Mouse (Mus musculus) gastrocnemius, postnatal 36 days (tissue): Measurements from ENCODE around the gene H2afy. TPM values are rescaled to one million over a fixed set of nuclear protein-coding genes. Genes with fewer than 3 reads are reported as not detected.

Experiments
- DNase-seq, 2 experiments: peaks; one replicate each; pipeline ENCODE4 v3.0.0; 2022
- intact Hi-C: fragments of 180-260 bp; cut with DNase I; formaldehyde crosslinking; loops from one replicate; pipeline ENCODE4 v1.15.1; 2025
- long read RNA-seq, 2 experiments: library from polyadenylated mRNA; stranded (forward); transcript quantifications; one replicate each; pipeline ENCODE4 v2.0.0; 2021
- total RNA-seq, 2 experiments: library from RNA; stranded (reverse); gene quantifications; 2 replicates each; pipeline ENCODE4 v1.2.3; 2021

The H2afy gene
- total RNA-seq: 10 to 100 TPM; 57.5 to 69.3 TPM
- long read RNA-seq, experiment 1, transcript H2afy-202 (9 exons, 1,933 nt): major isoform, 21 of 55 reads
- long read RNA-seq, experiment 1, partial matches to known transcripts: 4 of 55 reads
- long read RNA-seq, experiment 1, other reads (novel, unspliced or antisense): 30 of 55 reads
- long read RNA-seq, experiment 2, transcript H2afy-202 (9 exons, 1,933 nt): major isoform, 41 of 88 reads
- long read RNA-seq, experiment 2, partial matches to known transcripts: 4 of 88 reads
- long read RNA-seq, experiment 2, other reads (novel, unspliced or antisense): 43 of 88 reads

GRCm38 (mm10) chr13:56136200-56136599, at the start of gene H2afy:
Gene H2afy, minus strand, starts transcription at chr13:56136361.
- no peak for DNase-seq
- intact Hi-C loops: no loop called here

GRCm38 (mm10) chr13:56183687-56184086, 47.5 kb upstream of the H2afy start:
- no peak for DNase-seq
- intact Hi-C loops: no loop called here

DNA sequence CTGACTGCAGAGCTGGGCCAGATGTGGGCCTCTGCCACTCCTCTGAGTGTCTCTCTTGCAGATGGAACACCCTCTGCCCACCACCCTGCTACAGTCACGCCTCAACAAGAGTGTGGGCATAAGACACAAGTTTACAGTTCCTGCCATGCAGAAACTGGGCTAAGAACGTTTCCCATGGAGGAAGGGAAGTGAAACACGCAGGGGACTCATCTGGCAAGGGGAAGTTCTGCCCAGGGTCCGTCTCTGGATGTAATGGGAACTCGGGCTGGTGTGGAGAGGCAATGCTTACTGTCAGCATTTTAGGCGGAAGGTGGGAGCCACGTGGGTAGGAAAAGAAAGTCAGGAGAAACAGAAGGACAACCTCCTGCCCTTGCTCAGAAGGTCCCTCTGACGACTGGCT, 45.3 kb upstream of the H2afy start:
- intact Hi-C loops: no loop called here
- DNase-seq: no peak

- no peak for DNase-seq
These were observed 42.4 kb upstream of the H2afy start, which contains the start of gene Tifab for GRCm38 (mm10) chr13:56178416-56179035. Gene Tifab, minus strand, starts transcription at chr13:56178885.

DNA sequence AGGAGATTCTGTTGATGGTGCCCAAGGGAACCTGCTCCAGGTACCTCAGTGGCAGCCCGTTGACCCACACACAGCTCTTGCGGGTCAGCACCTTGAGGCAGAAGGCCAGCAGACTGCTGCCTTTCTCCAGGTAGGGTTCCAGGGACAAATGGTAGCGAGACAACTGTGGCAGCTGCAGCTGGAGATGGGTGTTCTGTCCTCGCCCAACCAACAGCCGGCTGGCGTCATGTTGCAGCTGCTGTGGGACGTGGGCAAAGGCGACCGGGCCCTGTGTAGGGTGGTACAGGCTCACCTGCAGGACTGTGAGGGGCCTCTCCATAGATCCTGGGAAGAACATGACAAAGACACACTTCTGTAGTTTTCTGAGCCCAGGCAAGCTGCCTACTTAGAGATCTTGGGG, 40.1 kb upstream of the H2afy start:
- DNase-seq: no peak
- intact Hi-C loops: no loop called here

More at GRCm38 (mm10) chr13:56178416-56179035, 42.4 kb upstream of the H2afy start, which contains the start of gene Tifab:
- intact Hi-C loops: no loop called here

GRCm38 (mm10) chr13:56175848-56176247, 39.7 kb upstream of the H2afy start:
- intact Hi-C loops: no loop called here

GRCm38 (mm10) chr13:56172901-56173545, 36.9 kb upstream of the H2afy start:
- intact Hi-C loops: no loop called here
- no peak for DNase-seq

More at GRCm38 (mm10) chr13:56175848-56176247, 39.7 kb upstream of the H2afy start:
- DNase-seq: no peak

DNA sequence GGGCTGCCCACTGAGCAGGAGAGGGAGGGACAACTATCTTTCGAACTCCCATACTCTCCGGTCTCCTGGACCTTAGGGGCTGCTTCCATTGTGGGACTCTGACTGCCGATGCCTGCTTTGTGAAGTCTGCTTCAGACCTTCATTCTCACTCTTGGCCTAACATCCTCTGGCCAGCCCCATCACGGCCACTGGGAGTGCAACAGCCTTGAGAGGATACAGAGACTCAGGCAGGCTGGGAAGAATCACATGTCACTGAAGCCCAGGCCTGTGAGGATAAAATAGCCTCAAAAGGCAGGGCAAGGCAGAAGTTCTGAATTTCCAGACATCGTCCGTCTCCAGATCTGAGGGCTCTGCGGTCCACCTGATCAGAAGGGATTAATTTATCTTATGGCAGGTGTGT, 35.9 kb upstream of the H2afy start:
- intact Hi-C loops: no loop called here
- no peak for DNase-seq

- intact Hi-C loops: loop anchor here (1.0 kb wide), 1 partner anchor 23 kb away; no protein-coding TSS in a partner anchor
- DNase-seq: no peak
These were observed 32.2 kb upstream of the H2afy start for GRCm38 (mm10) chr13:56168403-56168781.

- DNase-seq: no peak
- intact Hi-C loops: loop anchor here (1.0 kb wide), 1 partner anchor 22 kb away; no protein-coding TSS in a partner anchor
These were observed 31.6 kb upstream of the H2afy start for GRCm38 (mm10) chr13:56167446-56168402.

DNA sequence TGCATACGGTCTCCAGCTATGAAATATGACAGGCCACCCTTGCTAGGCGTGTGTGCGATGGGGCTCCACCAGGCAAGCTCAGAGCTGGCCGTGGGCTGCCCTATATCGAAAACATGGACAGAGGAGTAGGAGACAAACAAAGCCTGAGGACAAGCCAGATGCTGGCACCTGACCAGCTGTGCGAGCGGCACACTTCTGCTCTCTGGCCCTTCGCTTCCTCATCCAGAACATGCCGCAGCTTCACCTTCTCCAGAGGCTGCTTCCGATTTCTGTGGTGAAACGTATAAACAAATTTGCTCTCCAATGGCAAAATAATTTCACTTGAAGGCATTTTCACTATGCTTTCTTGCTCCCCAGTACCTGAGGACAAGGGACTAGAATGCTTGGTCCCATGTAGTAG, 29.4 kb upstream of the H2afy start:
- no peak for DNase-seq

DNA sequence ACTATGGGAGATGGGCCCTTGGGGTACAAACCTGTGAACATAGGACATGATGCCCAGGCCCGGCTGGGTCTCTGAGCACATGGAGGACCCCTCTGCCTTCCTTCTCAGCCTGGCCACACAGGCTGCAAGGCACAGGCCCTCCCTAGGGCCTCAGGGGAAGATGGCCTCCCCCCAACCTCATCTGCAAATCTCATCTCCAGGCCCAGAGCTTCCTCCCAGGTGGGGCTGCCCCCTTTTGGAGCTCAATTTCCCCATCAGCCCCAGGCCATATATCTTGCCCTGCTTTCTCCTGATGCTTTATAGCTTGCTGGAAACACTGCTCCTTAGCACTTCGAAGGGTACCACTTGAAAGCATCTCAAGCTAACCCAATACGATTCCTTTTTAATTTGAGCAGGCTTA, 28.2 kb upstream of the H2afy start:
- intact Hi-C loops: no loop called here
- no peak for DNase-seq

More for the DNA sequence above, 29.4 kb upstream of the H2afy start:
- intact Hi-C loops: no loop called here

GRCm38 (mm10) chr13:56163751-56164150, 27.6 kb upstream of the H2afy start:
- intact Hi-C loops: no loop called here

GRCm38 (mm10) chr13:56162859-56163258, 26.7 kb upstream of the H2afy start:
- intact Hi-C loops: no loop called here
- DNase-seq: no peak

More at GRCm38 (mm10) chr13:56163751-56164150, 27.6 kb upstream of the H2afy start:
- peak; percentile 68 to 70 for DNase-seq

DNA sequence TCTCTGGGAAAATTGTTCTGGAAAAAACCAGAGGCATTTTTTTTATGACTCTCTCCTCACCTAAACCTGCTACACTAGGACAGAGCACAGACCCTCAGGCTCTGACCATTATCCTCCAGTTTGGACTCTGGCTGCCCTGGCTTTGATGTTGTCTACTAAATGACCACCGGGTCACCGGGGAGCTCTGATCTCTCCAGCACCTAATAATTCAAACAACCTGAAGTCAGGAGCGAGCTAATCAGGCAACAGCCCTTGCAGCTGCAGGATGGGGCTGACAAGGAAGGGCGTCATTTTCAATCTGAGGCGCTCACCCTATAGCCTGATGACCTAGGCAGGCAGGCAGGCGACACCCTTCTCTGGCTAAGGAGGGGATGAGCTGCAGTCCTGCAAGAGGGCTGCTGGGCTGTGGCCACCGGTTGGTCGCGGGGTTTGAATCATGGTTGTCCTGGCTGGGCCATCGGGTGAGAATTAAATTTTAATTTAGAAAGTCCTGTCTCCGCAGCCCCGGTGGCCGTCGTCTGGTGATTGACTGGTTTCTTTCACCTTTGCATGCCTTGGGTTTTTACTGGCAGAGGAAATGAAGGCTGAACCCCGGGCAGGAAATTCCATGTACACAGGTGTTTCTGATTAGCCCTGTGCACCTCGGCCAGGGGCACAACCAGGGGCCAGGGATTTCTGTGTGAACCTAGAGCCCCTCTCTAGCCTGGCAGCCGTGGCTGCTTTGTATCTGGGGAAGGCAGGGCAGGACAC, 23.6 kb upstream of the H2afy start:
- intact Hi-C loops: no loop called here
- DNase-seq: no peak

DNA sequence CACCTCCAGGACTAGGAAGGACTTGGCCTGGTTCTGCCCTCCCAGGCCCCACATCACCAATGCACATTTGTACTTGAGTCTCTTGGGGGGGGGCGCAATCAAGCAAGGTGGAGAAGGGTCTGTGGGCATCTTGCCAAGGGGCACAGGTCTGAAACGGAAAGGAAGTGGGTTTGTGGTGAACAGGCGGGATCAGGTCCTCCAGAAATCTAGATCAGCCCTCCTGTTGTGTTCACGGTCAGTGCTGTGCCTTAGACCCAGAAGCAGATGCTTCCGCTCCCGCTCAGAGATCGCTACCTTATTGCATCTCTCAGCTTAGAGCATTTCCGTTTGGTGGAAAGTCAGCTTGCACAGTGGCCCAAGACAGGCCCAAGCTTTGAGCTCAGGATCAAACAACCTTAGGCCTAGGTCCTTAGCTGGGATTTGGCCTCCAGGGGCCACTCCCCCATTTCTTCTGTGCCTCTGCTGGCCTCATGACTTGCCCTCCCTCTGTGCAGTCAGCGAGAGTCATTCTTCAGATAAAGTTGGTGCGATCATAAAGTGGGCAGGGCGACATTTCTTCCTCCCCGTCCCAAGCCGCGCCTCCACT, 22.9 kb upstream of the H2afy start:
- no peak for DNase-seq
- intact Hi-C loops: no loop called here

- intact Hi-C loops: no loop called here
- no peak for DNase-seq
These were observed 19.5 kb upstream of the H2afy start for GRCm38 (mm10) chr13:56155671-56156070.

DNA sequence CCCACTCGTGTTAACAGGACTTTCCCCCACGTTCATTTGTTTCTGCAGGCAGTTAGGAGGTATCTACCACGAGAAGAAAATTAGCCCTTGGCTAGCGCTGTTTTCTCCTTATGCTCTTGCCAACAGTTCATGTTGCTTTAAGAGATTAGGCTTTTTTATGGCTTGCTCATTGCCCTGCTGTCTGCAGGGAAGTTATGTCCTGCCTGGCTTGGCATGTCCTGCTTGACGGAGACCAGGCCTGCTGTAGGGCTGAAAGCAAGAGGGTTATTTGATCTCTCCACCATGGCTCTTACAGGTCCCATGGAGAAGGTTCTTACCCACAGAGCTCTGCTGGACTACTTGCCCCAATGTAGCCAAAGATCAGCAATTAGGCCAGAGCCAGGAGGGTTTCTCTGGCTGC, 18.9 kb upstream of the H2afy start:
- no peak for DNase-seq

GRCm38 (mm10) chr13:56152773-56153460, 16.8 kb upstream of the H2afy start:
- no peak for DNase-seq
- intact Hi-C loops: no loop called here

More for the DNA sequence above, 18.9 kb upstream of the H2afy start:
- intact Hi-C loops: no loop called here
